Mouse (Mus musculus): ENCODE measurements around the gene Erc2. TPM values are rescaled to one million over a fixed set of nuclear protein-coding genes. Genes with fewer than 3 reads are reported as not detected.

Erc2 gene
- polyA plus RNA-seq, 1 experiment from 2014 or later, result 33.1 TPM

DNA sequence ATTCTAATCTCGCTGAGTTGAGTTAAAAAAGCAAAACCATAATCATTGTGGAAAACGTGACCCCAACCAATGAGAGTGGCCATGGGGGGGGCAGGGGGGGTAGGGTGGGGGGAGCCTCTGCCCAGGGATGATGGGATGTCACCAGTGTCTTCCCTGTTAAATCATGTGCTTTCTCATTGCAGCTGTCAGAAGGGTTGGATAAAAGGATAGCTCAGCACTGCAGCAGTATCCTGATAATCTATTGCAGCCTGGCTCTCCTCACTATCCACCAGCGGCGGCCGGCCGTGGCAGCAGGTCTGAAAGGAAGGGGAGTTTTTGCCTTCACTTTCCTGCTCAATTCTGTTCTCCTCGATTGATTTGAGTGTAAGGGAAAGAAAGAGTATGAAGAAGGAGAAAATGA, 853.2 kb downstream of the Erc2 start:
- ATAC-seq (ENCODE audit: low FRiP score, low read depth), result peak; percentile 77
- H3K36me3 ChIP-seq, result no peaks in the 10 kb centered on the region
- H3K4me3 ChIP-seq, result no peak overlapping the region
- H3K4me2 ChIP-seq (replicated peaks), result peak overlapping the region; percentile 43
- H3K27ac ChIP-seq, result peak overlapping the region; percentile 26; the same call in 1 of the 2 replicates
- WGBS, result 10% methylated on average over 7 of the region's 7 CpGs
- H3K9me3 ChIP-seq, result no peaks in the 10 kb centered on the region
- peaks cover 23% of the 10 kb centered on the region for H3K4me1 ChIP-seq
- H3K27me3 ChIP-seq (replicated peaks), result no peaks in the 10 kb centered on the region
- H3K9ac ChIP-seq, result peak overlapping the region; percentile 14; the same call in 1 of the 2 replicates

DNA sequence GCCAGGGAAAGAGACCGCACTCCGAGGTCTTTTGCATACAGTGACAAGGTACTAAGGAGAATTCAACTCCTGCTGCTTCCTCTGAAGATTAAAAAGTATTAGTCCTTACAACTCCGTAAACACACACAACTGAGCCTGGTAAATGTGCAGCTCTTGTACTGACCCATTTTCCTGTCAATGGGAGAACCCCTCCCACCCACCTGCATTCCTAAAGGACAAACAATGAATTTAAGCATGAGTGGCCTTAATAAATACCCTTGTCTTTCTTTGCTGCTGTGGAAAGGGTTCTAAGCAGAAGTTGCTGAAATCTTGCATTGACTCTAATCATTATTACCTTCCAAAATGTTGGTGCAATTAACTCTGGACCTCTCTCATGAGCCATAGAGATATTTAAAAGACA, 854.5 kb downstream of the Erc2 start:
- no peak overlapping the region for H3K4me3 ChIP-seq
- no peaks in the 10 kb centered on the region for H3K9me3 ChIP-seq
- WGBS, result 64% methylated on average over 3 of the region's 3 CpGs
- H3K9ac ChIP-seq, result no peak overlapping the region
- no peak overlapping the region for H3K4me2 ChIP-seq (replicated peaks)
- no peaks in the 10 kb centered on the region for H3K27me3 ChIP-seq (replicated peaks)
- no peak for ATAC-seq (ENCODE audit: low FRiP score, low read depth)
- no peak overlapping the region for H3K27ac ChIP-seq
- no peaks in the 10 kb centered on the region for H3K36me3 ChIP-seq
- peaks cover 15% of the 10 kb centered on the region for H3K4me1 ChIP-seq

DNA sequence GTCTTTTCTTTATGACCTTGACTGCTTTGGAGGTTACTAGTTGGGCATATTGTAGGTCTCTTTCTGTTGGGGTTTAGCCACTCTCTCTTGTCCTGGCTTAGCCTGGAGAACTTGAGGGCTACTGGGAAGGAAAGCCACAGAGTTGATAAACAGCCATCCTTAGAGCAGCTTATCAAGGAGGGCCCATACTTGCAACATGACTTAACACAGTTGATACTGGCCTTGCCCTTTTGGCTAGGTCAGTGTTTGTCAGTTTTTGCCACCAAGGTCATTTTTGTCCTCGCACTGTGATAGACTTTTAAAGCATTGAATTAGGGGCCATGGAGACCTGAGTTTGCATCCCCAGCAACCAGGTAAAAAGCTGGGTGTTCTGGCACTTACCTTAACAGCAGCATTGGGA, 858.6 kb downstream of the Erc2 start:
- no peak overlapping the region for H3K9ac ChIP-seq
- no peak overlapping the region for H3K4me3 ChIP-seq
- no peak overlapping the region for H3K4me2 ChIP-seq (replicated peaks)
- H3K36me3 ChIP-seq, result no peaks in the 10 kb centered on the region
- ATAC-seq (ENCODE audit: low FRiP score, low read depth), result no peak
- no peaks in the 10 kb centered on the region for H3K9me3 ChIP-seq
- no peak overlapping the region for H3K27ac ChIP-seq
- 87% methylated on average over 1 of the region's 1 CpGs for WGBS
- H3K4me1 ChIP-seq, result peaks cover under 1% of the 10 kb centered on the region
- H3K27me3 ChIP-seq (replicated peaks), result no peaks in the 10 kb centered on the region

DNA sequence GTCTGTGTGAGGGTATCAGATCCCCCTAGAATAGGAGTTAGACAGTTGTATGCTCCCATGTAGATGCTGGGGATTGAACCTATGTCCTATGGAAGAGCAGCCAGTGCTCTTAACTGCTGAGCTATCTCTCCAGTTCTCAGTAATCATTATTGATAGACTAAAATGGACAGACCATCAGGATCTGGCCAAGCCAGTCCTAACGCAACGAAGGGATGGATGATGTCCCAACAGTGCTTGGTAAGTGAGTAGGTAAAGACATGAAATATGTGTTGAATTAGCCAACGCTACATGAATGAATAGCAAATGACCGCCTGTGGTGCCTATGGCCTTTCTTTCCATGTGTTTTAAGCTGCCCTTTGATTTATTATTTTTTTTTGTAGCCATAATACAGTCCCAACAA, 871.6 kb downstream of the Erc2 start:
- Histone ChIP-seq H3K27ac (no peak overlapping the region), H3K9me3 (no peaks in the 10 kb centered on the region), H3K4me3 (no peak overlapping the region), H3K36me3 (no peaks in the 10 kb centered on the region), H3K9ac (no peak overlapping the region), H3K4me2 (replicated peaks) (no peak overlapping the region), H3K27me3 (replicated peaks) (no peaks in the 10 kb centered on the region), H3K4me1 (no peaks in the 10 kb centered on the region)
- WGBS, result 79% methylated on average over 4 of the region's 4 CpGs
- ATAC-seq (ENCODE audit: low FRiP score, low read depth), result no peak

DNA sequence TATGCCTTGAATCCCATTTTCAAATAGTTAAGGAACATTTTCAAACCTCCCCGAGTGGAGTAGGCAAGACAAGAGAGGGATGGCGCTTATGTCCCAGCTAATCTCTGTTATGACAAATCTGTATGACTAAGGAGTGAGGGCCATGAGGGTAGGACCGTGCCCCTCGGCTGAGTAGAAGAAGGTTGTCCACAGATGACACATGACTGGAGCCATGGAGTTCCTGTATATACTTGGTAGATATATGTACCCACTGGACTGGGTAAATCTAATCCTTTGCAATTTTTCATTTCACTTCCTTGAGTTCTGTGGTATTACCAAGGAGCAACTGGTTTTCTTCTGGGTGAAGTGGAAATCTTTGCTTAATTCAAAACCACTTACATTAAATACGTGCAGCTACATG, 872.0 kb downstream of the Erc2 start:
- Histone ChIP-seq H3K27ac (no peak overlapping the region), H3K27me3 (replicated peaks) (0 out of 2 replicates have a peak, but pooled peaks cover 2% of the 10 kb centered on the region), H3K36me3 (no peaks in the 10 kb centered on the region), H3K4me1 (no peaks in the 10 kb centered on the region), H3K9ac (no peak overlapping the region), H3K4me3 (no peak overlapping the region), H3K4me2 (replicated peaks) (no peak overlapping the region), H3K9me3 (no peaks in the 10 kb centered on the region)
- 89% methylated on average over 5 of the region's 5 CpGs for WGBS
- no peak for ATAC-seq (ENCODE audit: low FRiP score, low read depth)

DNA sequence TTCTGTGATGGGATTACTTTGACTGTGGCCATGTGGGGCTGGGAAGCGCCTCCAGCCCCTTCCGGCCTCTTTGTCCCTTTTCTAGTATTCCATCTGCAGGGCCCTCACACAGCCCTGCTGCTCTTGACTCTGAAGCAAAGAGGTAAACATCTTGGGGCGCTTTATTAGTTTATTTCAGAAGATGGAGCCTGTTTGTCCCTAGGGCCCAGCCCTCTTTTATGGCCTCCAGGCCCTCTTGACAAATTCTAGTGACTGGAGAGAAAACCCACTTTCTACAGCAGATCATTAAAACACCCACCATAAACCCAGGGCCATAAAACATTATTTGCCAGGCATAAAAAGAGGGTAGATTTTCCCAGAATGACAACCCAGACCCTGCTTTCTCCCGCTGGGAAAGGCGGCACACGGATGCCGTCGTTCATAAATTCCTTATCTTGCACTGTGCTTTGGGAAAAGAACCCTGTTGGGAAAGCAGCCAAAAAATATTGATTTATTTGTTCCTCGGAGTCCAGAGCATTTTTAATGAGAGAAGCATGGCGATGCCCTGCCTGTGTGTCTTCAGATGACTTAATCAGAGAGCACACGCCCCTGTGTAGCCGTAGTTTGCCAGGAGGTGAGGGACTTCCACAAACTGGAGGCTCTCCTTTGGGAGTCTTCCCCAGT, 879.1 kb downstream of the Erc2 start:
- 20% methylated on average over 12 of the region's 12 CpGs for WGBS
- Histone ChIP-seq H3K4me1 (peaks cover 19% of the 10 kb centered on the region), H3K4me2 (replicated peaks) (no peak overlapping the region), H3K9ac (no peak overlapping the region), H3K4me3 (no peak overlapping the region), H3K27ac (no peak overlapping the region), H3K27me3 (replicated peaks) (peaks cover 21% of the 10 kb centered on the region), H3K9me3 (no peaks in the 10 kb centered on the region), H3K36me3 (no peaks in the 10 kb centered on the region)
- no peak for ATAC-seq (ENCODE audit: low FRiP score, low read depth)

DNA sequence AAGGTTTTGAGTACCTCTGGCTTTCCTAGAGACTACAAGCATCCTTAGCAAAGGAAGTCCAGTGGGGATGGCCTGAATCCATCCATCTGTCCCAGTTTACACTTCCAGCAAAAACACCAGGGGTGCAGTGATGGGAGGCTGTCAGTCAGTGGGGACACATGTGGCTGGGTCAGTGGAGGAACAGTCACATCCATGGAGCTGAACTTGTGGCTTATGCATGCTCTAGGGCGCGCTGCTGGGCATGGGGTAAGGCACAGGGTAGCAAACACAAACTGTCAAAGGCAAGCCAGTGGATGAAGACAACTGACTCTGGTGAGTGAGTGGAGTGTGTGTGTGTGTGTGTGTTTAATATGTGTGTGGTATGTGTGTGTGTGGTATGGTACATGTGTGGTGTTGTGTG, 881.0 kb downstream of the Erc2 start:
- no peak overlapping the region for H3K4me3 ChIP-seq
- no peak overlapping the region for H3K4me2 ChIP-seq (replicated peaks)
- no peak for ATAC-seq (ENCODE audit: low FRiP score, low read depth)
- H3K9ac ChIP-seq, result no peak overlapping the region
- 83% methylated on average over 2 of the region's 2 CpGs for whole genome bisulfite sequencing
- H3K27me3 ChIP-seq (replicated peaks), result peaks cover 26% of the 10 kb centered on the region
- H3K27ac ChIP-seq, result no peak overlapping the region
- H3K9me3 ChIP-seq, result no peaks in the 10 kb centered on the region
- peaks cover 22% of the 10 kb centered on the region for H3K4me1 ChIP-seq
- no peaks in the 10 kb centered on the region for H3K36me3 ChIP-seq

DNA sequence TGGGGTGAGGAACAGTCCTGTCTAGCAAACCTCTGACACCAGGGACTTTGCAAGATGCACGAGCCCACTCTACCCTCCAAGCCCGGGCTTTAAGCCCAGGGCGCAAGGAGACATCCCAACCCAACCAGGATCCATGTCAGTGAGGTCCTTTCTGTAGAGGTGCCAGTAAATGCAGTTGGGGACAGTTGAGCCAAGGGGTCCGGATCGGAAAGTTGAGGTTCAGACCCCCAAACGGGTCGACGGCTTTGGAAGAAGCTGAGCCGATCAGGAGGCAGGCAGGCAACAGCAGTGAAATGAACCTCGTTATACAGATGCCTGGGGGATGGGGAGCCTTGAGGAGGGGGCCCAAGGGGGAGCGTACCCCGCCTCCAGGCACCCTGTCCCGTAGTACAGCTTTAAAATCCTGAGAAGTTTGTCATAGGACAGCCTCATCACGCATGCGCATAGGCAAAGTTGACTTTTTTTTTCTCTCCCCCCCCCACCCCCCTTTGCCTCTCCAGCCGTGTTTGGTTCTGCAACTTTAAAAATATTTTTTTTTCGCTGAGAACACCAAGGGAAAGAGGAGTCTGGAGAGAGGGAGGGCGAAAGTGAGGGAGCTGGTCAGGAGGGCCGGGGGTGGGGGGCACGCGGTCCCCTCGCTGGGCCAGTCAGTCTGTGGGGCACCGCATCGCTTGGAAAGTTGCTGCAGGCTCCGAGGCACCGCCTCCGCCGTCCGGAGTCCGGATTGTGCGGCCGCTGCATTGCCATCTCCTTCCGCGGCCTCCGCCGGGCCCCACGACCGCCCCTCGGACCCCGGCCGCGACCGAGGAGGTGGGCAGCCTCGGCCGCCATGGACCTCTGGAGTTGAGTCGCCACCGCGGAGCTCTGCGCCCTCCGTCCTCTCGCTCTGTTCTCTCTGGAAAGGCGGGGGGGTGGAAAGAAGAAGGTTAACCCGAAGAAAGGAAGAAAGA, 882.1 kb downstream of the Erc2 start, which contains the start of gene Wnt5a:
Gene Wnt5a, plus strand, starts transcription at position 650 of the 950 bp plus-strand sequence.
- WGBS, result 3% methylated on average over 53 of the region's 53 CpGs
- H3K4me2 ChIP-seq (replicated peaks), result peak within 1 kb of the TSS; percentile 91
- H3K9me3 ChIP-seq, result no peaks in the 10 kb centered on the region
- peak within 1 kb of the TSS; percentile 57 for H3K4me3 ChIP-seq
- peak; percentile 33; the same call in 1 of the 2 replicates for ATAC-seq (ENCODE audit: low FRiP score, low read depth)
- peak within 1 kb of the TSS; percentile 42; the same call in 1 of the 2 replicates for H3K27ac ChIP-seq
- H3K36me3 ChIP-seq, result no peaks in the 10 kb centered on the region
- H3K4me1 ChIP-seq, result peaks cover 31% of the 10 kb centered on the region
- H3K27me3 ChIP-seq (replicated peaks), result peaks cover 30% of the 10 kb centered on the region
- H3K9ac ChIP-seq, result peak within 1 kb of the TSS; percentile 74

DNA sequence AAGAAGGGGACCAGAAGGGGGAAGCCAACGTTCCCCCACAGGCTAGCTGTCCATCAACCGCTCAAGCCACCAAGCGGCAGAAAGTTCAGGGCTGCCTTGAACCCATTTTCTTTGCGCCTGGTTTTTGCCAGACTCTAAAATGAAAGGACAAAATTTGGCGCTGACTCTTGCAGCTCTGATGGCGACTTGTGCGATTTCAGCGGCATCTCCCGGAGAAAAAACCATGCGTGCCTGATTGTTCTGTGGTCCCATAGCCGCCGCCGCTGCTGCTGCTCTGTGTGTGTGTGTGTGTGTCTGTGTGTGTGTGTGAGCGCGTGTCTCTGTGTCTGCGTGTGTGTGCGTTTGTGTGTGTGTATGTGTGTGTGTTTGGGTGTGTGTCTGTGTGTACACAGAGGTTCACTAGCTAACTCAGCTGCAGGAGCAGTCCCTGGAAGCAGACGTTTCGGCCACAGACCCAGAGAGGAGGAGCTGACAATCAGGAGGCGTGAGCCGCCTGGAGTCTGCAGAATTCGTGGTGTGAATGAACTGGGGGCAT, 882.9 kb downstream of the Erc2 start:
- 0% methylated on average over 22 of the region's 22 CpGs for WGBS
- Histone ChIP-seq H3K36me3 (no peaks in the 10 kb centered on the region), H3K4me3 (peak overlapping the region; percentile 57), H3K4me1 (peaks cover 39% of the 10 kb centered on the region), H3K27ac (peak overlapping the region; percentile 42; the same call in 1 of the 2 replicates), H3K27me3 (replicated peaks) (peaks cover 37% of the 10 kb centered on the region), H3K9me3 (no peaks in the 10 kb centered on the region), H3K4me2 (replicated peaks) (peak overlapping the region; percentile 91), H3K9ac (peak overlapping the region; percentile 74)
- peak; percentile 44 for ATAC-seq (ENCODE audit: low FRiP score, low read depth)

DNA sequence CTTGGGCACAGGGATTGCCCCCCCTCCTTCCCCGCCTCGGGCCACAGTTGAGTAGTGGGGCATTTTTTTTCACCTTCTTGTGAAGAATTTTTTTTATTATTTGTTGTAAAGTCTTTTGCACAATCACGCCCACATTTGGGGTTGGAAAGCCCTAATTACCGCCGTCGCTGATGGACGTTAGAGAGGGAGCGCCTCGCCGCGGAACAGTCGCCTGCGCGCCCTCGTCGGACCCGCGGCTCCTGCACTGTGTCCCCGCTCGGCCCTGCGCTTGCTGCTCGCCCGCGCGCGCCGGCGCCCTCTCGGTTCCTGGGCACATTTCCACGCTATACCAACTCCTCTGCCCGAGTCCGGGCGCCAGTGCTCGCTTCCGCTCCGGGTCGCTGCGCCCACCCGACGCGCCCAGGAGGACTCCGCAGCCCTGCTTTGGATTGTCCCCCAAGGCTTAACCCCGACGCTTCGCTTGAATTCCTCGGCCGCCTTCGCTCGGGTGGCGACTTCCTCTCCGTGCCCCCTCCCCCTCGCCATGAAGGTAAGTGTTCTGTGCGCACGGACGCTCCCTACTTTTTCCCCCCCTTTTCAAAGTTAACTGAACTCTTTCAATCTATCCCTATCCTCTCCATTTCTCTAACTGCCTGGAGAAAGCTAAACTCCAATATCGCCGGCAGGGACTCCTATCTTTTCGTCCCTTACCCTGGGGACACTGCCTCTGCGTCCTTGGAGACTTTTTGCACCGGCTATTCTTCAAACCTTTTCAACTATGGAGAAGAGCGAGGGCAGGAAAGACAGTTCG, 883.6 kb downstream of the Erc2 start:
- peaks cover 42% of the 10 kb centered on the region for H3K27me3 ChIP-seq (replicated peaks)

DNA sequence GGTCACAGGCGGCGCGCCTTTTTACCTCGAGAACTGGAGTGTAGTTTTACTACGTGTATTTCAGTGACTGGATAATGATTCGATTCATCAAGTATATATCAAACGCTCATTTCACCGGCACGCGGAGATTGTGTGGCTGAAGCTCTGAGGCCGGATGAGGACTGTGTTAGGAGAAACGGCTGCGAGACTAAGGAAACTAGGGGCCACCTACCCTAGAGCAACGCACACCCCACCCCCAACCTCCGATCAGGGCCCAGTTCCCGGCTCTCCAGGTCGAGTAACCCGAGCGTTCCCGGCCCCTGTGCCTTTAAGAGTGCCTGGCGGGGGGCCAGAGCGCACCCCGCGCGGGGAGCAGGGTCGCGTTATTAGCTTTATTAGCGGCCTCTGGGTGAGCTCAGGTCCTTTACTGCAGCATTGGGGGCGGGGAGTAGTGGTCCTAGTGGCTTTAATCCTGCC, 884.2 kb downstream of the Erc2 start:
- Histone ChIP-seq H3K27ac (no peak overlapping the region), H3K9me3 (no peaks in the 10 kb centered on the region), H3K4me3 (peak overlapping the region; percentile 57), H3K4me1 (peaks cover 52% of the 10 kb centered on the region), H3K27me3 (replicated peaks) (peaks cover 45% of the 10 kb centered on the region), H3K36me3 (no peaks in the 10 kb centered on the region), H3K4me2 (replicated peaks) (peak overlapping the region; percentile 91), H3K9ac (peak overlapping the region; percentile 74)
- under 1% methylated on average over 29 of the region's 29 CpGs for WGBS
- peak; percentile 17; the same call in 1 of the 2 replicates for ATAC-seq (ENCODE audit: low FRiP score, low read depth)

More for the DNA sequence above, 883.6 kb downstream of the Erc2 start:
- Histone ChIP-seq H3K9ac (peak overlapping the region; percentile 74), H3K4me3 (peak overlapping the region; percentile 57), H3K4me2 (replicated peaks) (peak overlapping the region; percentile 91), H3K36me3 (no peaks in the 10 kb centered on the region), H3K4me1 (peaks cover 45% of the 10 kb centered on the region), H3K9me3 (no peaks in the 10 kb centered on the region), H3K27ac (no peak overlapping the region)
- WGBS, result under 1% methylated on average over 62 of the region's 62 CpGs
- ATAC-seq (ENCODE audit: low FRiP score, low read depth), result 0 out of 2 replicates have a peak, but pooled peaks have one; percentile 18

Data from neural tube, embryonic 12.5 days (tissue).